Mouse (Mus musculus) kidney, postnatal 0 days (tissue): ENCODE measurements around the gene Rnf135. TPM values are rescaled to one million over a fixed set of nuclear protein-coding genes. Genes with fewer than 3 reads are reported as not detected.
A peak's percentile ranks its signal among the peaks of the same experiment; 100 is the strongest.
"Not testable (repeated sequence)": the region's sequence is repeated elsewhere in the genome, so short reads cannot be mapped to it uniquely, and the experiment has no call there.

Experiments
- ATAC-seq: fragments of 200-750 bp; cut with Nextera tagmentation; replicated peaks from 2 replicates; pipeline ENCODE4 v1.8.0; 2017; ENCODE audit warnings: low read depth, moderate number of reproducible peaks, moderate TSS enrichment, moderate library complexity; ENCODE audit not compliant: low FRiP score
- DNase-seq: peaks from one replicate; pipeline ENCODE4 v3.0.0-alpha.2; 2016; ENCODE audit warnings: low spot score
- H3K27ac ChIP-seq: fragments of 300-500 bp; sonication (generic); 2 replicates; pipeline ENCODE4 v1.5.1; 2014; ENCODE audit warnings: mild to moderate bottlenecking
- H3K27me3 ChIP-seq: fragments of 300-500 bp; sonication (generic); 2 replicates; pipeline ENCODE4 v1.6.1; 2014; ENCODE audit warnings: low read length, mixed read lengths; ENCODE audit not compliant: insufficient read depth
- H3K36me3 ChIP-seq: fragments of 300-500 bp; sonication (generic); 2 replicates; pipeline ENCODE4 v1.6.1; 2014; ENCODE audit warnings: low read length, mixed read lengths; ENCODE audit not compliant: insufficient read depth
- H3K4me1 ChIP-seq: fragments of 300-500 bp; sonication (generic); replicated peaks from 2 replicates; pipeline ENCODE4 v1.6.1; 2014; ENCODE audit warnings: antibody characterized with exemption, low read length, mixed read lengths; ENCODE audit not compliant: insufficient read depth
- H3K4me2 ChIP-seq: fragments of 300-500 bp; sonication (generic); 2 replicates; pipeline ENCODE4 v1.6.1; 2014; ENCODE audit warnings: mild to moderate bottlenecking, low read length, moderate library complexity, mixed read lengths
- H3K4me3 ChIP-seq: fragments of 300-500 bp; sonication (generic); replicated peaks from 2 replicates; pipeline ENCODE4 v1.5.1; 2014; ENCODE audit warnings: low read depth, low read length
- H3K9ac ChIP-seq: fragments of 300-500 bp; sonication (generic); 2 replicates; pipeline ENCODE4 v1.6.1; 2014; ENCODE audit warnings: low read depth, low read length
- H3K9me3 ChIP-seq: fragments of 300-500 bp; sonication (generic); replicated peaks from 2 replicates; pipeline ENCODE4 v1.6.1; 2016; ENCODE audit warnings: low read length, inconsistent platforms, mixed read lengths
- CTCF ChIP-seq: IDR thresholded peaks from 2 replicates; pipeline ENCODE4 v1.5.1; 2016; ENCODE audit warnings: antibody characterized with exemption, low read depth, mild to moderate bottlenecking, moderate library complexity
- WGBS: fragments of 180-500 bp; shearing (Covaris S2); extraction: QIAGEN DNeasy Blood & Tissue Kit; methylation state at CpG from one replicate; pipeline ENCODE4 v1.1.7; 2014; 5-methylcytosine and 5-hydroxymethylcytosine counted together
- polyA plus RNA-seq: library from polyadenylated mRNA; unstranded; fragments of >200 nt; fragmentation: Nextera tagmentation; extraction: Ambion mirVana; gene quantifications from 2 replicates; pipeline ENCODE4 v1.2.1, GENCODE M21; 2015

Rnf135 gene
- polyA plus RNA-seq, 1 experiment from 2014 or later: 12.9 TPM

DNA sequence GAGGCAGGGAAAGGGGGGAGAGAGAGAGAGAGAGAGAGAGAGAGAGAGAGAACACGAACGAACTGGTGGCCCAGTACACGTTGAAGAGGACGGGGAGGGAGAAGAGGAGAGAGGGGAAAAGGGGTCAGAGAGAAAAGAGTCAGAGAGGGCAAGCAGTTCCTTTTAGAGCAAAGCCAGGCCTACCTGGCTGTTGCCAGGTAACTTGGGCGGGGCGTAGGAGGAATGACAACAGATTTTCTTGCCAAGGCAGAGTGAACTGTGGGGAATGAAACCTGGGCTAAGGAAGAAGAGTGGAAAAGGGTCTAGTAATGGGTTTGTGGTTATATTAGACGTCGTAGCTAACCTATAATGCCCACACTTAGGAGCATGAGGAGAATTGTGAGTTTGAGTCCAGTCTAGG, 40.8 kb upstream of the Rnf135 start:
- ATAC-seq (no peak), DNase-seq (no peak)
- Histone ChIP-seq H3K4me1 (peaks cover 5% of the 10 kb centered on the region; the same call in 1 of the 2 replicates), H3K27me3 (no peaks in the 10 kb centered on the region), H3K9me3 (no peaks in the 10 kb centered on the region), H3K27ac (peak overlapping the region; percentile 92; the same call in 1 of the 2 replicates), H3K4me3 (peak overlapping the region; percentile 84), H3K9ac (no peak overlapping the region), H3K4me2 (peak overlapping the region; percentile 87), H3K36me3 (peaks cover 10% of the 10 kb centered on the region; the same call in 1 of the 2 replicates)
- WGBS: 40% methylated on average over 8 of the region's 8 CpGs
- no peak for TF ChIP-seq CTCF

GRCm38 (mm10) chr11:80145787-80146275, 37.8 kb upstream of the Rnf135 start:
- Histone ChIP-seq H3K36me3 (no peaks in the 10 kb centered on the region), H3K27me3 (no peaks in the 10 kb centered on the region), H3K4me2 (no peak overlapping the region), H3K4me1 (peaks cover 5% of the 10 kb centered on the region; the same call in 1 of the 2 replicates), H3K4me3 (no peak overlapping the region), H3K27ac (peak overlapping the region; percentile 47; the same call in 1 of the 2 replicates), H3K9ac (no peak overlapping the region), H3K9me3 (no peaks in the 10 kb centered on the region)
- TF ChIP-seq CTCF: no peak
- ATAC-seq (no peak), DNase-seq (peak; percentile 34)
- WGBS: 24% methylated on average over 10 of the region's 10 CpGs

DNA sequence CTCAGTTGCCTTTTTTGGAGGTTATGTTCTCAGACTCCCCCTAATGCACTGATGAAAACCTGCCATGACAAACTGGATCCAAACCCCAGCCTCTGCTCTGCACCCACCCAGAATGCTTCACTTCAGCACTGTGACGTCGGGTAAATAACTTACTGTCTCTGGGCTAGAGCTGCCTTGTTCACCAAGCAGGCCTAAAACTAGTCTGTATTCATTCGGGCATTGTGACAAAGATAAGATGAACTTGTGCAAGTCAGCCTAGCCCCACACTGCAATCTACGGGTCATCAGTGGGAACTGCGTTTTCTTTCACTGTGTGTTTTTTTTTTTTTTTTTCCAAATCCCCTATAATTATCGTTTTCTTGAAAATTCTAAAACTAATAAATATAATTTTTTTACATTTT, 35.9 kb upstream of the Rnf135 start:
- no peak for ATAC-seq
- DNase-seq: peak; percentile 23
- H3K27me3 ChIP-seq: no peaks in the 10 kb centered on the region
- H3K4me3 ChIP-seq: no peak overlapping the region
- no peak for TF ChIP-seq CTCF
- no peak overlapping the region for H3K4me2 ChIP-seq
- H3K27ac ChIP-seq: no peak overlapping the region
- WGBS: 68% methylated on average over 6 of the region's 6 CpGs
- H3K4me1 ChIP-seq: peaks cover 5% of the 10 kb centered on the region; the same call in 1 of the 2 replicates
- no peak overlapping the region for H3K9ac ChIP-seq
- H3K9me3 ChIP-seq: no peaks in the 10 kb centered on the region
- H3K36me3 ChIP-seq: no peaks in the 10 kb centered on the region

DNA sequence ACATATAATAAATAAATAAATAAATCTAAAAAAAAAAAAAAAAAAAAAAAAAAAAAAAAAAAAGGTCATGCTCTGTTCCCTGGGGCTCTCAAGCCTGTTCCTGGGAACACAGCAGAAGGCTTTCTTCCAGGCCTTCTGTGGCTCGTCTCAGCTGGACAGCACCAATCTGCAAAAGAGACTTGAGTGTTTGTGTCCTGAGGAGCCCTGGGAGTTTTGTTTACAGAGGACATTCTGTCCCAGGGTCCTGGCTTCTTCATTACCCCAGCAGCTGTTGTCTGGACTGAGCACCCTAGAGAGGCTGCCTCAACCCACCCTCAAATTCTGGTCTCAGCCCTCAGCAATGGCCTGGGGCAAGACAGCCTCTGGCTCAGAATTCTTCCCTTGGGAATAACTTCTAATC, 35.3 kb upstream of the Rnf135 start:
- H3K4me3 ChIP-seq: no peak overlapping the region
- ATAC-seq (peak; percentile 47; the same call in 1 of the 2 replicates), DNase-seq (peak; percentile 70)
- H3K9ac ChIP-seq: no peak overlapping the region
- H3K9me3 ChIP-seq: no peaks in the 10 kb centered on the region
- H3K27me3 ChIP-seq: no peaks in the 10 kb centered on the region
- no peak overlapping the region for H3K27ac ChIP-seq
- no peak overlapping the region for H3K4me2 ChIP-seq
- WGBS: 48% methylated on average over 1 of the region's 1 CpGs
- TF ChIP-seq CTCF: no peak
- no peaks in the 10 kb centered on the region for H3K36me3 ChIP-seq
- H3K4me1 ChIP-seq: 0 out of 2 replicates have a peak, but pooled peaks cover under 1% of the 10 kb centered on the region

- not testable (repeated sequence) for H3K4me2 ChIP-seq, H3K27me3 ChIP-seq, H3K27ac ChIP-seq, H3K9ac ChIP-seq, H3K36me3 ChIP-seq, H3K4me3 ChIP-seq, H3K9me3 ChIP-seq, DNase-seq, ATAC-seq, H3K4me1 ChIP-seq
- WGBS: 67% methylated on average over 1 of the region's 4 CpGs
Measured at GRCm38 (mm10) chr11:80148974-80149373, 34.7 kb upstream of the Rnf135 start.

- H3K4me3 ChIP-seq: no peak overlapping the region
- no peak overlapping the region for H3K4me2 ChIP-seq
- no peak overlapping the region for H3K9ac ChIP-seq
- H3K36me3 ChIP-seq: no peaks in the 10 kb centered on the region
- TF ChIP-seq CTCF: no peak
- H3K9me3 ChIP-seq: no peaks in the 10 kb centered on the region
- H3K4me1 ChIP-seq: 0 out of 2 replicates have a peak, but pooled peaks cover 11% of the 10 kb centered on the region
- no peak overlapping the region for H3K27ac ChIP-seq
- WGBS: 75% methylated on average over 8 of the region's 8 CpGs
- H3K27me3 ChIP-seq: no peaks in the 10 kb centered on the region
- ATAC-seq: no peak
- no peak for DNase-seq
Measured at GRCm38 (mm10) chr11:80149412-80150023, 34.1 kb upstream of the Rnf135 start.
